Mouse (Mus musculus) midbrain, postnatal 0 days (tissue): Measurements from ENCODE around the gene Pcbp1. TPM values are rescaled to one million over a fixed set of nuclear protein-coding genes. Genes with fewer than 3 reads are reported as not detected.
"Not testable (repeated sequence)": the region's sequence is repeated elsewhere in the genome, so short reads cannot be mapped to it uniquely, and the experiment has no call there.

Experiments used
- ATAC-seq: fragments of 200-750 bp; cut with Nextera tagmentation; 2 replicates; pipeline ENCODE4 v1.8.0; 2017; ENCODE audit warnings: moderate number of reproducible peaks, mild to moderate bottlenecking, moderate TSS enrichment, moderate library complexity; ENCODE audit not compliant: low FRiP score
- DNase-seq: peaks from one replicate; pipeline ENCODE4 v3.0.0-alpha.2; 2015; ENCODE audit warnings: low spot score
- H3K27ac ChIP-seq: fragments of 300-500 bp; sonication (generic); 2 replicates; pipeline ENCODE4 v1.5.1; 2014; ENCODE audit warnings: low read depth, mild to moderate bottlenecking, low read length, mixed read lengths
- H3K27me3 ChIP-seq: fragments of 300-500 bp; sonication (generic); 2 replicates; pipeline ENCODE4 v1.6.1; 2014; ENCODE audit warnings: low read length, control low read depth, mixed read lengths; ENCODE audit not compliant: insufficient read depth
- H3K36me3 ChIP-seq: fragments of 300-500 bp; sonication (generic); 2 replicates; pipeline ENCODE4 v1.6.1; 2014; ENCODE audit warnings: low read length, control low read depth, mixed read lengths; ENCODE audit not compliant: insufficient read depth
- H3K4me1 ChIP-seq: fragments of 300-500 bp; sonication (generic); 2 replicates; pipeline ENCODE4 v1.6.1; 2014; ENCODE audit warnings: mild to moderate bottlenecking, control low read depth, antibody characterized with exemption, low read length, mixed read lengths; ENCODE audit not compliant: insufficient read depth
- H3K4me2 ChIP-seq: fragments of 300-500 bp; sonication (generic); 2 replicates; pipeline ENCODE4 v1.6.1; 2014; ENCODE audit warnings: low read depth, mild to moderate bottlenecking, low read length, mixed read lengths; ENCODE audit not compliant: poor library complexity, severe bottlenecking
- H3K4me3 ChIP-seq: fragments of 300-500 bp; sonication (generic); 2 replicates; pipeline ENCODE4 v1.5.1; 2014; ENCODE audit warnings: low read depth, mild to moderate bottlenecking, low read length, moderate library complexity
- H3K9ac ChIP-seq: fragments of 300-500 bp; sonication (generic); replicated peaks from 2 replicates; pipeline ENCODE4 v1.6.1; 2014; ENCODE audit warnings: mild to moderate bottlenecking, low read length, moderate library complexity, mixed read lengths; ENCODE audit not compliant: poor library complexity, severe bottlenecking
- H3K9me3 ChIP-seq: fragments of 300-500 bp; sonication (generic); 2 replicates; pipeline ENCODE4 v1.6.1; 2016; ENCODE audit warnings: low read length, control low read depth
- CTCF ChIP-seq: IDR thresholded peaks from 2 replicates; pipeline ENCODE4 v1.5.1; 2016; ENCODE audit warnings: antibody characterized with exemption, mild to moderate bottlenecking
- WGBS: fragments of 180-500 bp; shearing (Covaris S2); extraction: QIAGEN DNeasy Blood & Tissue Kit; methylation state at CpG from one replicate; pipeline ENCODE4 v1.1.7; 2014; 5-methylcytosine and 5-hydroxymethylcytosine counted together
- polyA plus RNA-seq: library from polyadenylated mRNA; unstranded; fragments of >200 nt; fragmentation: Nextera tagmentation; extraction: Ambion mirVana; gene quantifications from 2 replicates; pipeline ENCODE4 v1.2.1, GENCODE M21; 2015
- total RNA-seq: library from RNA; depleted of rRNA; stranded (reverse); fragments of >200 nt; gene quantifications from 2 replicates; pipeline ENCODE4 v1.2.3, GENCODE M21; 2014

Pcbp1 gene
- total and polyA plus RNA-seq, 2 experiments from 2014 or later = 72.8 to 292 TPM

- Histone ChIP-seq H3K9ac (no peak overlapping the region), H3K36me3 (peaks cover 16% of the 10 kb centered on the region; the same call in 1 of the 2 replicates), H3K4me2 (no peak overlapping the region), H3K27me3 (no peaks in the 10 kb centered on the region), H3K27ac (no peak overlapping the region), H3K4me1 (no peaks in the 10 kb centered on the region), H3K4me3 (no peak overlapping the region), H3K9me3 (no peaks in the 10 kb centered on the region)
- TF ChIP-seq CTCF = no peak
- DNase-seq (no peak), ATAC-seq (no peak)
- 89% methylated on average over 2 of the region's 2 CpGs for WGBS
Measured at GRCm38 (mm10) chr6:86565782-86566181, 39.7 kb upstream of the Pcbp1 start.

GRCm38 (mm10) chr6:86557182-86557581 lies 31.1 kb upstream of the Pcbp1 start:
- not testable (repeated sequence) for H3K4me3 ChIP-seq, H3K4me1 ChIP-seq, H3K27me3 ChIP-seq, H3K36me3 ChIP-seq, H3K4me2 ChIP-seq, H3K9ac ChIP-seq, DNase-seq, ATAC-seq, H3K9me3 ChIP-seq, H3K27ac ChIP-seq
- 96% methylated on average over 1 of the region's 1 CpGs for WGBS
- TF ChIP-seq CTCF = peak; percentile 31; the same call in 1 of the 2 replicates

GRCm38 (mm10) chr6:86556345-86557058 lies 30.4 kb upstream of the Pcbp1 start:
- no peaks in the 10 kb centered on the region for H3K4me1 ChIP-seq
- no peak overlapping the region for H3K9ac ChIP-seq
- H3K27me3 ChIP-seq = no peaks in the 10 kb centered on the region
- H3K9me3 ChIP-seq = no peaks in the 10 kb centered on the region
- ATAC-seq (no peak), DNase-seq (no peak)
- 94% methylated on average over 3 of the region's 3 CpGs for WGBS
- TF ChIP-seq CTCF = no peak
- H3K4me3 ChIP-seq = no peak overlapping the region
- H3K27ac ChIP-seq = no peak overlapping the region
- H3K4me2 ChIP-seq = no peak overlapping the region
- H3K36me3 ChIP-seq = no peaks in the 10 kb centered on the region; the same call in 1 of the 2 replicates

GRCm38 (mm10) chr6:86550587-86550986 lies 24.5 kb upstream of the Pcbp1 start:
- Histone ChIP-seq H3K4me3 (no peak overlapping the region), H3K4me1 (no peaks in the 10 kb centered on the region), H3K27me3 (no peaks in the 10 kb centered on the region), H3K4me2 (no peak overlapping the region), H3K36me3 (peaks cover 12% of the 10 kb centered on the region; the same call in 1 of the 2 replicates), H3K9me3 (no peaks in the 10 kb centered on the region), H3K27ac (no peak overlapping the region), H3K9ac (no peak overlapping the region)
- 40% methylated on average over 1 of the region's 1 CpGs for WGBS
- ATAC-seq (no peak; the same call in 1 of the 2 replicates), DNase-seq (peak; percentile 13)
- TF ChIP-seq CTCF = no peak

GRCm38 (mm10) chr6:86547880-86548367 lies 21.8 kb upstream of the Pcbp1 start:
- no peak overlapping the region for H3K9ac ChIP-seq
- WGBS = 92% methylated on average over 8 of the region's 8 CpGs
- no peak overlapping the region for H3K4me2 ChIP-seq
- ATAC-seq (no peak), DNase-seq (no peak)
- H3K36me3 ChIP-seq = peaks cover 17% of the 10 kb centered on the region
- no peak for TF ChIP-seq CTCF
- no peaks in the 10 kb centered on the region for H3K27me3 ChIP-seq
- H3K27ac ChIP-seq = no peak overlapping the region
- H3K9me3 ChIP-seq = no peaks in the 10 kb centered on the region
- H3K4me1 ChIP-seq = no peaks in the 10 kb centered on the region
- H3K4me3 ChIP-seq = no peak overlapping the region

GRCm38 (mm10) chr6:86547228-86547755 lies 21.2 kb upstream of the Pcbp1 start:
- no peaks in the 10 kb centered on the region for H3K4me1 ChIP-seq
- no peaks in the 10 kb centered on the region for H3K27me3 ChIP-seq
- H3K4me2 ChIP-seq = no peak overlapping the region
- peaks cover 17% of the 10 kb centered on the region for H3K36me3 ChIP-seq
- DNase-seq (no peak), ATAC-seq (no peak)
- 95% methylated on average over 1 of the region's 1 CpGs for WGBS
- H3K27ac ChIP-seq = no peak overlapping the region
- TF ChIP-seq CTCF = no peak
- no peak overlapping the region for H3K4me3 ChIP-seq
- no peak overlapping the region for H3K9ac ChIP-seq
- H3K9me3 ChIP-seq = no peaks in the 10 kb centered on the region
